Mouse (Mus musculus): Measurements from ENCODE around the gene 4930438A08Rik. TPM values are rescaled to one million over a fixed set of nuclear protein-coding genes. Genes with fewer than 3 reads are reported as not detected.

Gene 4930438A08Rik
- polyA plus RNA-seq, 1 experiment from 2014 or later: 3.2 TPM

- Histone ChIP-seq H3K9me3 (replicated peaks; ENCODE audit: control insufficient read depth, low read length) (no peaks in the 10 kb centered on the region), H3K27me3 (ENCODE audit: control insufficient read depth, insufficient read depth, low read depth, low read length) (no peaks in the 10 kb centered on the region), H3K9ac (ENCODE audit: low read depth, low read length) (no peak overlapping the region), H3K4me3 (ENCODE audit: low read depth, low read length) (peak overlapping the region; percentile 52), H3K4me1 (ENCODE audit: control insufficient read depth, low read depth, low read length) (peaks cover 7% of the 10 kb centered on the region), H3K27ac (ENCODE audit: low read length) (no peak overlapping the region), H3K4me2 (ENCODE audit: low read depth, low read length) (peak overlapping the region; percentile 68), H3K36me3 (ENCODE audit: control insufficient read depth, insufficient read depth) (no peaks in the 10 kb centered on the region)
- WGBS (ENCODE audit: insufficient replicate concordance): 3% methylated on average over 37 of the region's 37 CpGs
- peak; percentile 83 for ATAC-seq (ENCODE audit: low read depth)
These were observed 35.5 kb upstream of the 4930438A08Rik start for GRCm38 (mm10) chr11:58238840-58239791.

GRCm38 (mm10) chr11:58247294-58247693 is 27.3 kb upstream of the 4930438A08Rik start:
- H3K4me2 ChIP-seq (ENCODE audit: low read depth, low read length): no peak overlapping the region
- H3K27ac ChIP-seq (ENCODE audit: low read length): no peak overlapping the region
- 37% methylated on average over 4 of the region's 4 CpGs for WGBS (ENCODE audit: insufficient replicate concordance)
- no peaks in the 10 kb centered on the region for H3K27me3 ChIP-seq (ENCODE audit: control insufficient read depth, insufficient read depth, low read depth, low read length)
- H3K4me1 ChIP-seq (ENCODE audit: control insufficient read depth, low read depth, low read length): no peaks in the 10 kb centered on the region
- no peaks in the 10 kb centered on the region for H3K36me3 ChIP-seq (ENCODE audit: control insufficient read depth, insufficient read depth)
- H3K9me3 ChIP-seq (replicated peaks; ENCODE audit: control insufficient read depth, low read length): no peaks in the 10 kb centered on the region
- no peak for ATAC-seq (ENCODE audit: low read depth)
- H3K9ac ChIP-seq (ENCODE audit: low read depth, low read length): no peak overlapping the region
- H3K4me3 ChIP-seq (ENCODE audit: low read depth, low read length): no peak overlapping the region

GRCm38 (mm10) chr11:58249203-58249981 is 25.2 kb upstream of the 4930438A08Rik start:
- H3K4me1 ChIP-seq (ENCODE audit: control insufficient read depth, low read depth, low read length): no peaks in the 10 kb centered on the region
- H3K27me3 ChIP-seq (ENCODE audit: control insufficient read depth, insufficient read depth, low read depth, low read length): no peaks in the 10 kb centered on the region
- no peaks in the 10 kb centered on the region for H3K9me3 ChIP-seq (replicated peaks; ENCODE audit: control insufficient read depth, low read length)
- no peak for ATAC-seq (ENCODE audit: low read depth)
- H3K9ac ChIP-seq (ENCODE audit: low read depth, low read length): no peak overlapping the region
- H3K4me2 ChIP-seq (ENCODE audit: low read depth, low read length): no peak overlapping the region
- H3K27ac ChIP-seq (ENCODE audit: low read length): no peak overlapping the region
- H3K36me3 ChIP-seq (ENCODE audit: control insufficient read depth, insufficient read depth): no peaks in the 10 kb centered on the region
- H3K4me3 ChIP-seq (ENCODE audit: low read depth, low read length): no peak overlapping the region
- 58% methylated on average over 7 of the region's 7 CpGs for WGBS (ENCODE audit: insufficient replicate concordance)

GRCm38 (mm10) chr11:58250550-58250949 is 24.0 kb upstream of the 4930438A08Rik start:
- Histone ChIP-seq H3K27ac (ENCODE audit: low read length) (no peak overlapping the region), H3K4me1 (ENCODE audit: control insufficient read depth, low read depth, low read length) (no peaks in the 10 kb centered on the region), H3K27me3 (ENCODE audit: control insufficient read depth, insufficient read depth, low read depth, low read length) (no peaks in the 10 kb centered on the region), H3K4me2 (ENCODE audit: low read depth, low read length) (no peak overlapping the region), H3K4me3 (ENCODE audit: low read depth, low read length) (no peak overlapping the region), H3K36me3 (ENCODE audit: control insufficient read depth, insufficient read depth) (no peaks in the 10 kb centered on the region), H3K9me3 (replicated peaks; ENCODE audit: control insufficient read depth, low read length) (no peaks in the 10 kb centered on the region), H3K9ac (ENCODE audit: low read depth, low read length) (no peak overlapping the region)
- 56% methylated on average over 5 of the region's 5 CpGs for WGBS (ENCODE audit: insufficient replicate concordance)
- 0 out of 2 replicates have a peak, but pooled peaks have one; percentile 45 for ATAC-seq (ENCODE audit: low read depth)

- H3K9ac ChIP-seq (ENCODE audit: low read depth, low read length): no peak overlapping the region
- no peaks in the 10 kb centered on the region for H3K9me3 ChIP-seq (replicated peaks; ENCODE audit: control insufficient read depth, low read length)
- no peak overlapping the region for H3K27ac ChIP-seq (ENCODE audit: low read length)
- no peak overlapping the region for H3K4me2 ChIP-seq (ENCODE audit: low read depth, low read length)
- no peaks in the 10 kb centered on the region for H3K36me3 ChIP-seq (ENCODE audit: control insufficient read depth, insufficient read depth)
- WGBS (ENCODE audit: insufficient replicate concordance): 76% methylated on average over 3 of the region's 3 CpGs
- no peak overlapping the region for H3K4me3 ChIP-seq (ENCODE audit: low read depth, low read length)
- H3K27me3 ChIP-seq (ENCODE audit: control insufficient read depth, insufficient read depth, low read depth, low read length): no peaks in the 10 kb centered on the region
- H3K4me1 ChIP-seq (ENCODE audit: control insufficient read depth, low read depth, low read length): no peaks in the 10 kb centered on the region
- no peak for ATAC-seq (ENCODE audit: low read depth)
These were observed 20.2 kb upstream of the 4930438A08Rik start for GRCm38 (mm10) chr11:58254411-58254810.

GRCm38 (mm10) chr11:58257816-58258215 is 16.8 kb upstream of the 4930438A08Rik start:
- Histone ChIP-seq H3K4me3 (ENCODE audit: low read depth, low read length) (no peak overlapping the region), H3K27ac (ENCODE audit: low read length) (no peak overlapping the region), H3K4me2 (ENCODE audit: low read depth, low read length) (no peak overlapping the region), H3K27me3 (ENCODE audit: control insufficient read depth, insufficient read depth, low read depth, low read length) (no peaks in the 10 kb centered on the region), H3K4me1 (ENCODE audit: control insufficient read depth, low read depth, low read length) (no peaks in the 10 kb centered on the region), H3K36me3 (ENCODE audit: control insufficient read depth, insufficient read depth) (no peaks in the 10 kb centered on the region), H3K9ac (ENCODE audit: low read depth, low read length) (no peak overlapping the region), H3K9me3 (replicated peaks; ENCODE audit: control insufficient read depth, low read length) (no peaks in the 10 kb centered on the region)
- WGBS (ENCODE audit: insufficient replicate concordance): 62% methylated on average over 5 of the region's 5 CpGs
- no peak for ATAC-seq (ENCODE audit: low read depth)

- H3K27me3 ChIP-seq (ENCODE audit: control insufficient read depth, insufficient read depth, low read depth, low read length): no peaks in the 10 kb centered on the region
- no peak for ATAC-seq (ENCODE audit: low read depth)
- no peak overlapping the region for H3K4me2 ChIP-seq (ENCODE audit: low read depth, low read length)
- no peaks in the 10 kb centered on the region for H3K36me3 ChIP-seq (ENCODE audit: control insufficient read depth, insufficient read depth)
- H3K4me1 ChIP-seq (ENCODE audit: control insufficient read depth, low read depth, low read length): no peaks in the 10 kb centered on the region
- no peaks in the 10 kb centered on the region for H3K9me3 ChIP-seq (replicated peaks; ENCODE audit: control insufficient read depth, low read length)
- H3K27ac ChIP-seq (ENCODE audit: low read length): no peak overlapping the region
- WGBS (ENCODE audit: insufficient replicate concordance): 53% methylated on average over 4 of the region's 4 CpGs
- no peak overlapping the region for H3K4me3 ChIP-seq (ENCODE audit: low read depth, low read length)
- no peak overlapping the region for H3K9ac ChIP-seq (ENCODE audit: low read depth, low read length)
These were observed 14.4 kb upstream of the 4930438A08Rik start for GRCm38 (mm10) chr11:58260156-58260555.

- Histone ChIP-seq H3K27ac (ENCODE audit: low read length) (no peak overlapping the region), H3K36me3 (ENCODE audit: control insufficient read depth, insufficient read depth) (no peaks in the 10 kb centered on the region), H3K9ac (ENCODE audit: low read depth, low read length) (no peak overlapping the region), H3K4me2 (ENCODE audit: low read depth, low read length) (no peak overlapping the region), H3K27me3 (ENCODE audit: control insufficient read depth, insufficient read depth, low read depth, low read length) (no peaks in the 10 kb centered on the region), H3K9me3 (replicated peaks; ENCODE audit: control insufficient read depth, low read length) (no peaks in the 10 kb centered on the region), H3K4me3 (ENCODE audit: low read depth, low read length) (no peak overlapping the region), H3K4me1 (ENCODE audit: control insufficient read depth, low read depth, low read length) (no peaks in the 10 kb centered on the region)
- 65% methylated on average over 4 of the region's 4 CpGs for WGBS (ENCODE audit: insufficient replicate concordance)
- ATAC-seq (ENCODE audit: low read depth): no peak
These were observed 12.8 kb upstream of the 4930438A08Rik start for GRCm38 (mm10) chr11:58261826-58262225.

GRCm38 (mm10) chr11:58262336-58262735 is 12.3 kb upstream of the 4930438A08Rik start:
- H3K4me3 ChIP-seq (ENCODE audit: low read depth, low read length): no peak overlapping the region
- no peak for ATAC-seq (ENCODE audit: low read depth)
- H3K9ac ChIP-seq (ENCODE audit: low read depth, low read length): no peak overlapping the region
- H3K27ac ChIP-seq (ENCODE audit: low read length): no peak overlapping the region
- no peaks in the 10 kb centered on the region for H3K4me1 ChIP-seq (ENCODE audit: control insufficient read depth, low read depth, low read length)
- no peaks in the 10 kb centered on the region for H3K36me3 ChIP-seq (ENCODE audit: control insufficient read depth, insufficient read depth)
- H3K27me3 ChIP-seq (ENCODE audit: control insufficient read depth, insufficient read depth, low read depth, low read length): no peaks in the 10 kb centered on the region
- 67% methylated on average over 3 of the region's 3 CpGs for WGBS (ENCODE audit: insufficient replicate concordance)
- no peaks in the 10 kb centered on the region for H3K9me3 ChIP-seq (replicated peaks; ENCODE audit: control insufficient read depth, low read length)
- no peak overlapping the region for H3K4me2 ChIP-seq (ENCODE audit: low read depth, low read length)
